ENCODE assay signal across 8 mouse cellular contexts in genomic region chr10:81016645-81017044, GRCm38 (mm10). TPM values are rescaled to one million over a fixed set of nuclear protein-coding genes. Genes with fewer than 3 reads are reported as not detected.
DNase-seq lines count a peak whose midpoint lies in the region; ATAC-seq and TF ChIP-seq lines count a peak whose summit lies in the region.

No protein-coding gene starts in this region.

- 7% methylated on average over 7 of the region's 7 CpGs for WGBS in midbrain, embryonic 14.5 days
- 4% methylated on average over 7 of the region's 7 CpGs for WGBS in midbrain, embryonic 15.5 days

- intact Hi-C loops in gastrocnemius, postnatal 36 days (cut with DNase I): loop anchor here (2.0 kb wide), 2 partner anchors 24 to 64 kb away; no protein-coding TSS in a partner anchor

- DNase-seq in cerebellum, adult 11 months: peak; percentile 74
- peak; percentile 64 for DNase-seq in midbrain, embryonic 14.5 days
- DNase-seq in brain, embryonic 14.5 days (ENCODE audit: low read depth): peak; percentile 47
- DNase-seq in gastrocnemius, postnatal 36 days: peak; percentile 45 to 54
- DNase-seq in lung, postnatal 14 days: peak; percentile 77
- DNase-seq in thymus, postnatal 0 days (ENCODE audit: low spot score): peak; percentile 68

- peak; percentile 79 for TF ChIP-seq CTCF in brain, embryonic 14.5 days (IDR thresholded peaks at IDR 0.05; ENCODE audit: borderline replicate concordance, extremely low read depth, insufficient read depth, insufficient read length)

- no peak for TF ChIP-seq POLR2A in brain, embryonic 14.5 days (IDR thresholded peaks at IDR 0.05; ENCODE audit: borderline replicate concordance, extremely low read depth, insufficient read depth, insufficient read length, poor library complexity, severe bottlenecking)

- H3K9me3 ChIP-seq in midbrain, embryonic 14.5 days (ENCODE audit: control insufficient read depth, low read length): no peaks in the 10 kb centered on the region
- H3K9me3 ChIP-seq in midbrain, embryonic 15.5 days: no peaks in the 10 kb centered on the region

- H3K27ac ChIP-seq in midbrain, embryonic 14.5 days (replicated peaks; ENCODE audit: low read depth, low read length): no peak overlapping the region
- no peak overlapping the region for H3K27ac ChIP-seq in midbrain, embryonic 15.5 days

- no peak for ATAC-seq in cerebellum, adult (ENCODE audit: insufficient number of reproducible peaks, low FRiP score, low TSS enrichment)
- ATAC-seq in midbrain, embryonic 14.5 days (ENCODE audit: low FRiP score, low TSS enrichment): no peak
- no peak for ATAC-seq in midbrain, embryonic 15.5 days (replicated peaks)

- H3K4me1 ChIP-seq in midbrain, embryonic 14.5 days (ENCODE audit: control insufficient read depth, insufficient read depth, low read length): peaks cover 11% of the 10 kb centered on the region; the same call in 1 of the 2 replicates
- H3K4me1 ChIP-seq in midbrain, embryonic 15.5 days: peaks cover 8% of the 10 kb centered on the region

- H3K9ac ChIP-seq in midbrain, embryonic 14.5 days (replicated peaks; ENCODE audit: low read length): no peak overlapping the region
- H3K9ac ChIP-seq in midbrain, embryonic 15.5 days: no peak overlapping the region

- no peak overlapping the region for H3K4me3 ChIP-seq in midbrain, embryonic 14.5 days (replicated peaks; ENCODE audit: low read depth, low read length)
- H3K4me3 ChIP-seq in midbrain, embryonic 15.5 days: no peak overlapping the region

- no peak overlapping the region for H3K4me2 ChIP-seq in midbrain, embryonic 14.5 days (ENCODE audit: low read length)
- no peak overlapping the region for H3K4me2 ChIP-seq in midbrain, embryonic 15.5 days

- H3K27me3 ChIP-seq in midbrain, embryonic 14.5 days (ENCODE audit: control insufficient read depth, insufficient read depth, low read length): no peaks in the 10 kb centered on the region
- no peaks in the 10 kb centered on the region for H3K27me3 ChIP-seq in midbrain, embryonic 15.5 days (replicated peaks)

- H3K36me3 ChIP-seq in midbrain, embryonic 14.5 days (ENCODE audit: control insufficient read depth, insufficient read depth, low read length): peaks cover 8% of the 10 kb centered on the region; the same call in 1 of the 2 replicates
- H3K36me3 ChIP-seq in midbrain, embryonic 15.5 days (replicated peaks): peaks cover 3% of the 10 kb centered on the region; the same call in 1 of the 2 replicates

RNA-seq across cellular contexts. Expression of gene Gng7, which starts 1.9 kb away (rescaled TPM):
- 11.5 and 11.6 TPM in 2 replicates for polyA plus RNA-seq in midbrain, embryonic 14.5 days (2014; fragmentation: Nextera tagmentation; extraction: Ambion mirVana)
- polyA plus RNA-seq in midbrain, embryonic 15.5 days (2015; fragmentation: Nextera tagmentation; extraction: Ambion mirVana): 19.0 and 21.2 TPM in 2 replicates
- 13.3 and 13.6 TPM in 2 replicates for polyA plus RNA-seq in brain, embryonic 14.5 days (2012; rRNA removed)
- under 1 TPM; 0.57 to 0.64 TPM for total RNA-seq in gastrocnemius, postnatal 36 days (2021)
- 1.5 and 1.8 TPM in 2 replicates for polyA plus RNA-seq in thymus, postnatal 0 days (2015; fragmentation: Nextera tagmentation; extraction: Ambion mirVana)

RNA-seq across cellular contexts. Expression of gene Diras1, which starts 8.8 kb away (rescaled TPM):
- 24.0 and 55.4 TPM in 2 replicates for polyA plus RNA-seq in midbrain, embryonic 14.5 days (2014; fragmentation: Nextera tagmentation; extraction: Ambion mirVana)
- polyA plus RNA-seq in midbrain, embryonic 15.5 days (2015; fragmentation: Nextera tagmentation; extraction: Ambion mirVana): 77.5 and 79.2 TPM in 2 replicates
- 41.5 and 66.5 TPM in 2 replicates for polyA plus RNA-seq in brain, embryonic 14.5 days (2012; rRNA removed)
- under 1 TPM in 1 of 2 experiments, not detected in 1; 0.08 TPM for total RNA-seq in gastrocnemius, postnatal 36 days (2021)
- polyA plus RNA-seq in thymus, postnatal 0 days (2015; fragmentation: Nextera tagmentation; extraction: Ambion mirVana): 0.04 TPM in 1 of 2 replicates, not detected in the other

RNA-seq across cellular contexts. Expression of gene Slc39a3, which starts 20.6 kb away (rescaled TPM):
- 32.4 and 34.9 TPM in 2 replicates for polyA plus RNA-seq in midbrain, embryonic 14.5 days (2014; fragmentation: Nextera tagmentation; extraction: Ambion mirVana)
- polyA plus RNA-seq in midbrain, embryonic 15.5 days (2015; fragmentation: Nextera tagmentation; extraction: Ambion mirVana): 57.2 and 58.0 TPM in 2 replicates
- polyA plus RNA-seq in brain, embryonic 14.5 days (2012; rRNA removed): 70.0 and 77.9 TPM in 2 replicates
- 10 to 100 TPM; 11.7 to 12.0 TPM for total RNA-seq in gastrocnemius, postnatal 36 days (2021)
- 16.0 and 16.8 TPM in 2 replicates for polyA plus RNA-seq in thymus, postnatal 0 days (2015; fragmentation: Nextera tagmentation; extraction: Ambion mirVana)

RNA-seq across cellular contexts. Expression of gene Sgta, which starts 43.3 kb away (rescaled TPM):
- 259 and 292 TPM in 2 replicates for polyA plus RNA-seq in midbrain, embryonic 14.5 days (2014; fragmentation: Nextera tagmentation; extraction: Ambion mirVana)
- polyA plus RNA-seq in midbrain, embryonic 15.5 days (2015; fragmentation: Nextera tagmentation; extraction: Ambion mirVana): 353 and 376 TPM in 2 replicates
- 326 and 369 TPM in 2 replicates for polyA plus RNA-seq in brain, embryonic 14.5 days (2012; rRNA removed)
- 10 to 100 TPM; 86.2 to 89.5 TPM for total RNA-seq in gastrocnemius, postnatal 36 days (2021)
- 120 and 127 TPM in 2 replicates for polyA plus RNA-seq in thymus, postnatal 0 days (2015; fragmentation: Nextera tagmentation; extraction: Ambion mirVana)

RNA-seq across cellular contexts. Expression of gene Thop1, which starts 53.2 kb away (rescaled TPM):
- 31.2 and 38.2 TPM in 2 replicates for polyA plus RNA-seq in midbrain, embryonic 14.5 days (2014; fragmentation: Nextera tagmentation; extraction: Ambion mirVana)
- polyA plus RNA-seq in midbrain, embryonic 15.5 days (2015; fragmentation: Nextera tagmentation; extraction: Ambion mirVana): 48.8 and 52.2 TPM in 2 replicates
- 69.5 and 86.1 TPM in 2 replicates for polyA plus RNA-seq in brain, embryonic 14.5 days (2012; rRNA removed)
- total RNA-seq in gastrocnemius, postnatal 36 days (2021): 10 to 100 TPM; 20.3 to 24.9 TPM
- polyA plus RNA-seq in thymus, postnatal 0 days (2015; fragmentation: Nextera tagmentation; extraction: Ambion mirVana): 20.1 and 25.8 TPM in 2 replicates

Comparison
In these comparisons a context has a peak if more than half of its experiments do, and no peak if none do; other contexts are left out.
1. RNA of gene Diras1, which starts 8.8 kb away (polyA plus RNA-seq): 77.5 to 79.2 TPM in midbrain, embryonic 15.5 days, 41.5 to 66.5 TPM in brain, embryonic 14.5 days and 24.0 to 55.4 TPM in midbrain, embryonic 14.5 days; 0.04 TPM in thymus, postnatal 0 days; every median in the first group is over 10 times any median in the second.
2. Peak in every context shown above with its lines, with median percentiles within 50 percentile points of each other: DNase-seq.